Mouse (Mus musculus) testis, postnatal 10 days (tissue): ENCODE results near the gene Rpl14.
A peak's percentile ranks its signal among the peaks of the same experiment; 100 is the strongest.

ENCODE experiments used
- DNase-seq: peaks from one replicate; pipeline ENCODE4 v3.0.0; 2021; ENCODE audit warnings: low spot score

Gene Rpl14

GRCm38 (mm10) chr9:120603956-120604355 lies 32.7 kb downstream of the Rpl14 start:
- DNase-seq: no peak

GRCm38 (mm10) chr9:120611055-120611454 lies 39.8 kb downstream of the Rpl14 start:
- no peak for DNase-seq

- peak; percentile 7 for DNase-seq
Measured at GRCm38 (mm10) chr9:120614059-120614458, 42.8 kb downstream of the Rpl14 start.

DNA sequence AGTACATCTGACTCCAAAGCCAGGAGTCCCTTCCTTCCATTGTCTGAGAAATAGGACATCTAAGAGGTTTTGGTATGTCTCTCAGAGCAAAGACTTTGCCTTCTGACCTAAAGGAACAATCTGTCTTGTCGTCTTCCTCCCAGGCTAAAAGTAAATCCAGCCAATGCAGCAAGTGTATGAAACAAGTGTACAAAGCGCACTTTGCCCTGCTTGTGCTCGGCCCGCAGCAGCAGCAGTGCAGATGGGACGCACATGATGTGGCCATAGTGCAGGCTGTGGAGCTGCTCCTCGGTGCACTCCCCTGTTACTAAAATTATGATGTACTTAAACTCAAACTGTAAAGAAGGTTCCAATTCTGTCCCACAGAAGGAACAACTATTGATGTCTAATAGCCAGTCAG lies 46.9 kb downstream of the Rpl14 start:
- DNase-seq: peak; percentile 22

DNA sequence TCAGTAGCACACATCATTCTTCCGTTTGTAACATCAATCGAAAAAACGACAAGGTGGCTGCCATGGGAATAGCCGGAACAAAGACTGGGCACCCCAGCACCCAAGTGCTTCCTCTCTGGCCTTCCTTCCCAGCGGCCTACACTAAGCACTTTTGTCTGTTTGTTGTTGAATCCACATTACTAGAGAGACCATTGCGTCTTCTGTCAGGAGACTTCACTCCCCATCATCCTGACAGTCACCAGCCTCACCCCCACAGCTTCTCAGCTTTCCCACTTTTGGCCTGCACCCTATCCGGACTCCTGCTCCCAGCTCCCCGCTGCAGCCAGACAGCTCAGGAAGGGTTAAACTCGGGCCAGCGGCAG lies 48.1 kb downstream of the Rpl14 start:
- no peak for DNase-seq

- DNase-seq: peak; percentile 36
Measured at GRCm38 (mm10) chr9:120619709-120620408, 48.6 kb downstream of the Rpl14 start.

DNA sequence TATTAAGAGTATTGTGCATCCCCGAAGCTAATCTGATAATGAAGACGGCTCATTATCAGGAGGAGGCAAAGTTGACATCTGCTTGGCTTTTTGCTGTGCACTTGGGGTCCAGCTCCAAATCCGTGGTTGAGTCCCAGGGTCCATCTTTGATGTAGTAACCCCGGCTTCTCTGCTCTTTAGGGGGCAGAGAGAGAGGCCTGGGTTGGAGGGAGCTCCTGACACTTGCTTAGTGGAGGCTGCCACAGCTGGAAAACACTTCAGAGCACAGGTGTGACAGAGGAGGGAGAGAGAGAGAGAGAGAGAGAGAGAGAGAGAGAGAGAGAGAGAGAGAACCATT lies 49.1 kb downstream of the Rpl14 start:
- no peak for DNase-seq
